Mouse (Mus musculus) Muller cell, postnatal 12 days (primary cell): ENCODE results near the gene Ros1.

Source experiments
- DNase-seq: peaks from one replicate; pipeline ENCODE4 v3.0.0-alpha.2; 2015; ENCODE audit errors: inconsistent ontology term

Gene Ros1

DNA sequence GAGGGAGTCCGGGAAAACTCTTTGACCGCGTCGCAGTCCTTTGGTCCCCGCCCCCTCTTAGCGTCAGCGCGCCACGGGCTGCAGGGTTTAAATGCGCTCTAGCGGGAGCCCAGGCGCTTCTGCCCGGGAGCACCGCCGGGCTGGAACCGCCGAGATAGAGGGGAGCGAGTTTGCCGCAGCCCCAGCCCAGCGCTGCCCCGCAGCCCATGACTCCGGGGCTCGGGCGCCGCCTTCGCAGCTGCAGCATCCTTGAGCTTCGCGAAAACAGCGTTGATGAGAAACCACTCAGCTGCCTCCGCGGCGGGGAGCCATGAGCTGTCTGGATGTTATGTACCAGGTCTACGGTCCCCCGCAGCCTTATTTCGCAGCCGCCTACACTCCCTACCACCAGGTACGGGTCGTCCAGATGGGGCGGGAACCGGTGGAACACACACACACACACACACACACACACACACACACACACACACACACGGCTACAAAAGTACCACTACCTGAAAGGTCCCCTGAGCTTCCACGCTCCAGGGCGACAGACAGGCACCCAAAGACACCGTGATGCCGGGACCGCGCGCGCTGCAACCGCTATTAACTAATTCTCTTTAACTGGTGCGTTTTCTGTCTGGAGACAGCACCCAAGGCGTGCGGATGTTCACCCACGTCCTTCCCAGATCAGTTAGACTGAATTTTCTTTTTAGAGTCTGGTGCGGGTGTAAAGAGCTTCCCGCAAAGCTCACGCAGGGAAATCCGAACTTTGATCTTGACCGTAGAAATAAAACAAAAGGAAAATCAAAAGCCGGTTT, 172.4 kb downstream of the Ros1 start, which contains the start of gene Vgll2:
Gene Vgll2, plus strand, starts transcription at position 90 of the 800 bp plus-strand sequence.
- peak; percentile 56 for DNase-seq

DNA sequence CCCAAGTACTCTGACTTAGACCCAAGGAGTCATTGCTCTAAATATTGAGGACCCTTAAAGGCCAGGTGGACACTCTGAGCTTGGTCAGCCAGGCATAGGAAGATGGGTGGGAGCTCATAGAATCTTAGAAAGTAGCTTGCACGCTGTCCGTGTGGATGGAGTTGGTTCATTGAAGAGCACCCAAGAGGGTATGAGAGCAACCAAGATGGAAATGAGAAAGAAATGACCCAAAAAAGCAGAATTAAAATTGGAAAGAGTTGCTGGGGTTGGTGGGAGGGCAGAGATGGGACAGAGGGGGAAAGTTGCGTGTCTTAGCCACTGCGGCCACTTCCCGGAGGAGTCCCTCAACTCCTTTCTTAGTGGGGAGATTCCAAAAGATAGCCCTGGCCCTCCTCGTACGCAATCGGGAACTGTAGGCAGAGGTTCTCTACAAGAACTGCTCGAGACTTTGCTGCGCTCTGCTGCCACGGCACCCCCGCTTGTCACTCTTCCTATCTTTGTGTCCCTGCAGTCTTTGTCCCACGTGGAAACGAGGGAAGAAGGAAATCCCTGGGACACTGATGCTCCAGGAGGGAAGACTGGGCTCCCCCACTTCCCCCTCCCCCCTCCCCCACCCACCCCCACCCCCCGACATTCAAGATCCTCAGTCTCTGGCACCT, 173.2 kb downstream of the Ros1 start:
- DNase-seq: no peak

GRCm38 (mm10) chr10:52021231-52021630, 173.8 kb downstream of the Ros1 start:
- no peak for DNase-seq

- DNase-seq: no peak
Observed at GRCm38 (mm10) chr10:52018471-52018870, 176.6 kb downstream of the Ros1 start.
